Mouse (Mus musculus): ENCODE data around the gene Depdc5. TPM values are rescaled to one million over a fixed set of nuclear protein-coding genes. Genes with fewer than 3 reads are reported as not detected.
A peak's percentile ranks its signal among the peaks of the same experiment; 100 is the strongest.
"Not testable (repeated sequence)": the region's sequence is repeated elsewhere in the genome, so short reads cannot be mapped to it uniquely, and the experiment has no call there.

Depdc5 gene
- total RNA-seq, 2 experiments from 2014 or later = 12.1 to 12.3 TPM

DNA sequence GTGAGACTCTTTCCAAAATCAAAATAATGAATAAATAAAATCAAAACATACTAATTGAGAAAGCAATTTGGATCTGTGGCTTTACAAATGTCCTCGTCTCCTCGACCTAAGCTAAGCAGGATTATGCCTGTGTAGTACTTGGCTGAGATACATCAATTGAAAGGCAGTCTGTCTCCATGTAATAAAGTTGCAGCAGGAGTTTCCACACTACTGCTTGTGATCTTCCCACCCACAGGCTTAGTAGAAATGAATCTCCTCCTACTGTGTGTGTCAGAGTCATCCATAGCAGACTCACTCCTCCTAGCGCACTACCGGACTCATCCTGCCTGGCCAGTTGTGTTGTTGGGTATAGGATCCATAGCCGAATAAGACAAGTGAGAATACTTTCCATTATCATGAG, 8.8 kb downstream of the Depdc5 start:
- intact Hi-C loops (cut with DNase I) = no loop called here
- no peak for DNase-seq

DNA sequence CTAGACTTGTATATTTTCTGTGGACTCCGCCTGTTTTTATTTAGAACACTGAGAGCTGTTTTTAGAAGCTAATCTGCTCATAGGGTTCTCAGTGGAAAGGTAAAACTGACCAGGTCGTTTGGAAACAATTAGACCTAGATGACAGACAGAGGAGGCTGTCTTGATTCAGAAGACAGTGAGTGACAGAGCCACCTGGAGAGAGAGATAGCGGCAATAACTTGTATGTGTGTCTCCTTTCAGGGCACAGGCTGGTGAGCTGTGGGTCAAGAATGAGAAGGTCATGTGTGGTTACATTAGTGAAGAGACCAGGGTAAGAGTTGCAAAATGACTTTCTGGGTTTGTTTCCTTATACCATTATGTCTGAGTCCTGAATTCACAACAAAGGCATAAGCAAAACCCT, 23.2 kb downstream of the Depdc5 start:
- no peak for DNase-seq
- intact Hi-C loops (cut with DNase I) = no loop called here

DNA sequence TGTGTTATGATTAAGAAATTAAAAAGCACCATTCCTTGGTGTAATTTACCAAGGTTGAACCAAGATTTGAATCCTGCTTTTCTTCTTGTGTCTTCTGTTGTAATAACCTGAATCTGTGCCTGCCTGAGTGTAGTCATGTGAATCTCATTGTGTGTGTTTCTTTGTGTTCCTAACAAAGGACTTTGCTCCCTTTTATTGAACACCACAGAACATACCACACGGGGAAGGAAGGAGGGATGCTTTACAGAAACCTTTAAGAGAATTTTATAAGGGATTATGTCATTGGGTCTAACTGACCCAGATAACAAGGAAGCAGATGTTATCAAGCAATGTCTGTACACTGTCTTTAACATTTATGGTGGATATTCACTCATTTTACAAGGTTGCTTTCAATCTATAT, 44.0 kb downstream of the Depdc5 start:
- no peak for DNase-seq
- intact Hi-C loops (cut with DNase I) = no loop called here

DNA sequence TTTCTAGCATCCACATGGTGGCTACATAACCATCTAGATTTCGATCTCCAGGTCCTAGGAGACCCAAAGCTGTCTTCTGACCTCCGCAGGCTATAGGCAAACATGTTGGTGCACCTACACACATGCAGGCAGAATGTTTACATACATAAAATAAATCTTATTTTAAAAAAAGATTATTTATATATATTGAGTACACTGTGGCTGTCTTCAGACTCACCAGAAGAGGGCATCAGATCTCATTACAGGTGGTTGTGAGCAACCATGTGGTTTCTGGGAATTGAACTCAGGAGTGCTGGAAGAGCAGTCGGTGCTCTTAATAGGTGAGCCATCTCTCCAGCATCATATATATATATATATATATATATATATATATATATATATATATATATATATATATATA, 50.6 kb downstream of the Depdc5 start:
- intact Hi-C loops (cut with DNase I) = no loop called here

DNA sequence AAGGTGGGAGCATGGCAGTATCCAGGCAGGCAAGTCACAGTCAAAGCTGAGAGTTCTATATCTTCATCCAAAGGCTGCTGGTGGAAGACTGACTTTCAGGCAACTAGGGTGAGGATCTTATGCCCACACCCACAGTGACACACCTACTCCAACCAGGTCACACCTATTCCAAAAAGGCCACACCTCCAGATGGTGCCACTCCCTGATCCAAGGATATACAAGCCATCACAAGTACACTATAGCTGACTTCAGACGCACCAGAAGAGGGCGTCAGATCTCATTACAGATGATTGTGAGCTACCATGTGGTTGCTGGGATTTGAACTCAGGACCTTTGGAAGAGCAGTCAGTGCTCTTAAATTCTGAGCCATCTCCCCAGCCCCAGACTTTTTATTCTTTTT, 55.8 kb downstream of the Depdc5 start:
- not testable (repeated sequence) for DNase-seq
- intact Hi-C loops (cut with DNase I) = loop anchor here (5.0 kb wide), 1 partner anchor 113 kb away; no protein-coding TSS in a partner anchor

More for the DNA sequence above, 50.6 kb downstream of the Depdc5 start:
- no peak for DNase-seq

DNA sequence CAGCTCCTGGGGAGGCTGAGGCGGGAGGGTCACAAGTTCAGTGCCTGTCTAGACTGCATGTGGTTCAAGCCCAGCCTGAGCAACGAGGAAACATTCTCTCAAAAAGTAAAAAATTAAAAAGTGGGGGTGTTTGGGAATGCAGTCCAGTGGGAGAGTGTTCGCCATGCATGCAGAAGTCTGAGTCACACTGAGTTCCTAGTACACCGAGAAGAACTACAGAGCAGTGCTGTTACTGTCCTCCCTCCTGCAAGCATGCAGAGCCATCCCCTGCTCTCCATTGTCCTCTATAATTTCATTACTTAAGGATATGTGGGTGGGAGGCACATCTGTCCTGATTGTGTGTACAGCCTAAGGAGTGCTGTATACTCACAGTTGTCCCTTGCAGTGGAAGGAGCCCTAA, 59.4 kb downstream of the Depdc5 start:
- no peak for DNase-seq
- intact Hi-C loops (cut with DNase I) = loop anchor here (10.0 kb wide), 1 partner anchor 222 kb away; no protein-coding TSS in a partner anchor

DNA sequence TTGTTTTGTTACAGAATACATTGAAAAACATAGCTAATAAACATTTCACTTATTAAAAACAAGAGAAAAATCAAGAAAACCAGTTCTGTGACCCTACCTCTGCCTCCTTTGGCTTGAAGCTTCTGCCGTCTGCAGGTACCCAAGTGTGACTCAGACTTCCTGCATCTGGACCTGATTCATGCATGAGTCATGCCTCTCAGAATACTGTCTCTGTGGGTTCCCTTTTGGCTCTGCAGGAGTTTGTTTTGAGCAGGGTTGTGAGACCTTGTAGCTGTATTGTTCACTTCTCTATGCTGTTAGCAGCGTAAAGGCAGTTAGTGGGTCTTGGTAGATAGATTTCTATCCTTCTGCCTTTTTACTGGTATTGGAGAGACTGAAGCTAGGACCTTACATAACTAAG, 67.3 kb downstream of the Depdc5 start:
- no peak for DNase-seq
- intact Hi-C loops (cut with DNase I) = loop anchor here (5.0 kb wide), 1 partner anchor 102 kb away; no protein-coding TSS in a partner anchor

DNA sequence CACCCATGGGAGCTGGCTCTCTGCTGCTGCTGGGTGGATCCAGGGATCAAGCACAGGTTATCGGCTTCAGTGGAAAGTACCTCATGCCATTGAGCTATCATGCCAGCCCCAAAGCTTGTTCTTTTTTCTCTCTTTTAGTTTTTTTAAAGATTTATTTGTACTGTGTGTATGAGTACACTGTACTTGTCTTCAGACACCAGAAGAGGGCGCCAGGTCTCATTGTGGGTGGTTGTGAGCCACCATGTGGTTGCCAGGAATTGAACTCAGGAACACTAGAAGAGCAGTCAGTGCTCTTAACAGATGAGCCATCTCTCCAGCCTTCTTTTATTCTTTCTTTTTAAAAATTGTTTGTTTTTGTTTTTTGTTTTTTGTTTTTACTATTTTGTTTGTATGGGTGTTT, 71.2 kb downstream of the Depdc5 start:
- no peak for DNase-seq
- intact Hi-C loops (cut with DNase I) = loop anchor here (5.0 kb wide), 1 partner anchor 98 kb away; no protein-coding TSS in a partner anchor

DNA sequence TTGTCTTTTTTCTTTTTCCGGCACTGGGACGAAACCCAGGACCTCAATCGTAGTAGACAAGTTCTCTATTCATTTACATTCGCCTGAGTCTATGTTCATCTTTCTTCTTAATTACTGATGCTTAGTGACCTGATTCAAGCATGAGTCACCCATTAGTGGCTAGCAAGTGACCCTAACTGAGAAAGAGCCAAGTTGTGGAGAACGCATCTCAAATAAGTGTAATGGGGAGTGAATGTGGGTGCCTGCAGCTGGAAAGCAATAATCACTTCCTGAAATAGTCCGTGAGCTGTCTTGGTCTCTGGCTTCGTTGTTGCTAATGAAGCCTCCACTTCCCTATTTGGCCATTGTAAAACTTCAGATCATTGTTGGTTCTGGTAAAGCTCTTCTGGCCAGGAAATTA, 77.1 kb downstream of the Depdc5 start:
- intact Hi-C loops (cut with DNase I) = no loop called here
- no peak for DNase-seq

DNA sequence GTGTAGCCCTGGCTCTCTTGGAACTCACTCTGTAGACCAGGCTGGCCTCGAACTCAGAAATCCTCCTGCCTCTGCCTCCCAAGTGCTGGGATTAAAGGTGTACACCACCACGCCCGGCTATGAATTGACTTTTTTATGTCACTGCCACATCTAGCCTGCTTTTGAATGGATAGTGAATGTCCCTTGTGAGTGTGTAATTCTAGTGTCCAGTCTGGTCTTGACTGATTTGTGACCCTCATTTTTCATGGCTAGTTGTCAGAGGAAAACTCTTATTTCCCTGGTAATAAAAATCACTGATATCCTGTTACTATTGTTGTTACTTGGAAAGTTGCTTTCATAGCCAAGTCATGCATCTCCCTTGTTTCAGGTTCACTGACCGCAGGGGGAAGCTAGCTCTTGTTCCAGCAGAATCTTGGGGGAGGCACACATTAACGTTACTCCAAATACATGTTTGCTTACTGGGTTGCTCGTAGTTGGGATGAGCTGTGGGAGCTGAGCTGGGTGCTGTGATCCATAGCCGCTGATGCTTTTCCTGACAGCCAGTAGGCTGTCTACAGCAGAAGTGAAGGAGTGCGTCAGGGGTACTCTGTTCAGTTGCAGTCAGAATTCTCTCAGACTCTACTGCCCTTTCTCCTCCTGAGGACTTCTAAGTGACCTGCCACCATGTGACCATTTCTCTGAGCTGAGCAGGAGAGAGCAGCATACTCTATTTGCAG, 77.9 kb downstream of the Depdc5 start:
- intact Hi-C loops (cut with DNase I) = no loop called here

DNA sequence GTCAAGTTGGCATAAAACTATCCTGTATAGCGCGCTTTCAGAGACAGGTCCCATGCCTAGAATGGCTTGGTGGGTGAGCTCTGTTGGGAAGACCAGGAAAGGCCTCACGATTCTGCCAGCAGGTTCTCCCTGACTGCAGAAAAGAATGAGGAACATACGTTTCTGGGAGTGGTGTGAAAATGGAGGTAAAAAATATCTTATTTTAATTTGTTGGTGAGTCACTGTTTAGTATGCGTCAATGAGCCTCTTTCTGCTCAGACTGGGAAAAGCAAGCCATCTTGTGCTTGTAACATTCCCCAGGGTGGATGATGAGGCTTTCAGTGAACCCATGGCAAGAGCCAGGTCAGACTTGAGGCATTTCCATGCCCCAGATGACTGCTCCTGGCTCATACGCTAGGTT, 86.6 kb downstream of the Depdc5 start:
- no peak for DNase-seq
- intact Hi-C loops (cut with DNase I) = no loop called here

More for the DNA sequence above, 77.9 kb downstream of the Depdc5 start:
- no peak for DNase-seq

DNA sequence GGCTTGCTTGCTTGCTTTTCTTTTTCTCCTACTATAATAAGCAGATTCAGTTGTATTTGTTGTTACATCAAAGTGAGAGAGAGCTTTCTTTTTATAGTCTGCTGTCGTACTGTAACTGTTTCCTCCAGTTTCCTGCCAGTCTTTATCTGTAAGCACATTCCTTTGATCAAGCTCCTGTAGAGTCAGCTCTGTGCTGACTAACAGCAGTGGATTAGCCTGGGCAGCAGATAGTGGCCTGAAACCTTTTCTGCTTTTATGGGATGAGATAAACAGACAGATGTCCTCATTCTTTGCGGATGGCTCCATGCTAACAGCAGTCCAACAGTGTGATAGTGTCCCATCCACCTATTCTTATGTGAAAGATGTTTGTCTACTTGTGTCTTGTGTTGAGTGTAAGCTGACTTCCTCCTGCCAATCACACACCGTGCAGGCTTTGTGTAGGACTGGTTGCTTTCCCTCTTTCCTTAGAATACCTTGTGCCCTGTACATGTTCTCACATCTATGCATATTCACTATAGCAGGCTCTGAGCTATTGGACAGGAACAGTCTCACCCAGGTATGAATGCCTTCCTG, 87.3 kb downstream of the Depdc5 start:
- DNase-seq = no peak
- intact Hi-C loops (cut with DNase I) = no loop called here

DNA sequence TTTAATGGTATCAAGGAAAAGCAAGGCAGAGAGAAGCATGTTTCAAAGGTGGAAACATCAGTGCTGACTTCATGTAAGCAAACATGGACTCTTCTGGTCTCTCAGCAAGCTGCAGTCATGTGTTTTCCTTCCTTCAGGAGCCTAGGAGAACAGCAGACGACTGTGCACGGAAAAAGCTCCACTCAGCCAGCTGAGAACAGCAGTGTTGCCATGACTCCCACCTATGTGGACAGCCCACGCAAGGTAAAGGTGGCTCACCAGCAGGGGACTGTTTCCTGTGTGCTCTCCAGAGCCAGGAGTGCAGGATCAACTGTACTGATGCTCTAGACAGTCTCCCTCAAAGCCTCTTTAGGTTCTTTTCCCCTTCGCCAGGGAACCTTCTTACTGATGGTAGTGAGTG, 92.2 kb downstream of the Depdc5 start:
- intact Hi-C loops (cut with DNase I) = no loop called here
- no peak for DNase-seq

DNA sequence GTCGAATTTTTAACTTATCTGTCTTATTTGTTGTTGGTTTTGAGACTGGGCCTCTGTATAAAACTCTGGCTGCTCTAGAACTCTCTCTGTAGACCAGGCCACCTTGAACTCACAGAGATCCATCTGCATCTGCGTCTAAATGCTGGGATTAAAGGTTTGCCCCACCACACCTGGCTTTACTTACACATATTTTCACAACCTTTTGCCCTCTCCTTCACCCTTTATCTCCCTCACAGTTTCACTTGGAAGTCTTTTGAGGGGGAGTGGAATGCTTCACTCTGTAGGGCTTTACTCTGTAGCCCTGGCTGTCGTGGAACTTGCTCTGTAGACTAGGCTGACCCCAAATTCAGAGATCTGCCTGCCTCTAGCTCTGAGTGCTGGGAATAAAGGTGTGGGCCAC, 98.1 kb downstream of the Depdc5 start:
- intact Hi-C loops (cut with DNase I) = no loop called here
- no peak for DNase-seq

DNA sequence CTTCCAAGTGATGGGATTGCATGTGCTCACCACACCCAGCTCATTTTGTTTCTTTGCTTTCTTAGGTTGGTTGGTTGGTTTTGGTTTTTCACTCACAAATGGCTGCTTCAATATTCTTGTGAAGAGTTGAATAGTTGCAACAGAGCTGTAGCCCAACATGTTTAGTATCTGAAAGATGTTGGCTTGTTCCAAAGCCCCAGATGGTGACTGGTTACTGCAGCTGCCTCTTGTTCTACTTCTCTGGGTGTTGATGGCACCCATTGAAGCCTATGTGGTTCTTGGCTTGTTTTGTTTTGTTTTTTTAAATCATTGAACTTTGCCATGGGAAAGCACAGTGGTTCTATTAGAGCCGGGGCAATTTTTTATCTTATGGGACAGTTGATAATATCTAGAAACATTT, 99.1 kb downstream of the Depdc5 start:
- DNase-seq = no peak
- intact Hi-C loops (cut with DNase I) = no loop called here

DNA sequence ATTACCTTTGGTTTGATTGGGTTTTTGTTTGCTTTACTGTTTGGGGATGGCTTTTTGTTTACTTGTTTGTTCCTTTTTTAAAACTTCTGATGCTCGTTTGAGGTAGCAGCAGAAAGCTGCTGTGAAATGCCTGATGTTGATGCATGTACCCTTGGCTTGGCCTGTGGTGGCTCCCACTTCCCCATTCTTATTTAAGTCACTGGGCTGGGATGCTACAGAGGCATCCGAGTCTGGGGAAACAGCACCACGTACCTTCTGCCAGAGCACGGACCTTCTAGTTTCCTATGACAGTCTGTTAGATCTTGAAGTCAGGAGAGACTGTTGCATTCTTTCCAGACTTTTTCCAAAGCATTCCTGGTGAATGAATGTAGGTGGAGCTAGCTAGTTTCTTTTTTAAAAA, 113.0 kb downstream of the Depdc5 start:
- intact Hi-C loops (cut with DNase I) = no loop called here
- no peak for DNase-seq

DNA sequence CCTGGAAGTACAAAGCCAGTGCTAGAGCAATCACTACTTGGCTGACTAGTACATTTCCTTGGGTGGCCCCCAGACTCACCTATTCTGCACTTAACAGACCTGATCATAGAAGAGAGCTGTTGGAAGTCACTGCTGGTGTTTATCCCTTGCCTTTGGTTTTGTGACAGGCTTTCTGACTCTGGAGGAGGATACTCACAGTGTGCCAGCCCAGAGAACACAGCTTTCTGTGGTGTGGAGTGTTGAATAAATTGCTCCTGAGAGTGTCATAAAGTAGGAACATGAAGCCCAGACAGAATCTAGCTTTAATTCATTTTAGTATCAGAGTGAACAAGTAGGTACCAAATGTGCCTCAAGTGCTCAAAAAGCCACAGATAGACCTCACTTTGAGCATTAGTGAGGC, 113.7 kb downstream of the Depdc5 start:
- intact Hi-C loops (cut with DNase I) = no loop called here
- DNase-seq = no peak

DNA sequence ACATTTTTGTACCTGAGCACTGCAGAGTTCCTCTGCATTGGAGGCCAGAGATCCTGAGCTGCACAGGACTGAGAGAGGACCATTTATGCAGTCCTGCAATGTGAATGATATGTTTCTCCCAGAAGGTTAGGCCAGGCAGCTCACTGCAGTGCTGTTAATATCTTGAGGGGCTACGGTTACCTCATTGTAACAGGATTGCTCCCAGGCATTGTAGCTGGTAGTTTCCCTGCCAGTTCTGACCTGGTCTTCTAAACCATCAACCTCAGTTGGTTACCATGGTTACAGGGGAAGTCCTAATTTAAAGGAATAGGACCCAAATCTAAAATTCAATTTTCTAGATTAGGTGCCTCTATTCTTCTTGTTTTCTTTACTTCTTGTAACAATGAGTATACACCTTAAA, 121.9 kb downstream of the Depdc5 start:
- no peak for DNase-seq
- intact Hi-C loops (cut with DNase I) = no loop called here

DNA sequence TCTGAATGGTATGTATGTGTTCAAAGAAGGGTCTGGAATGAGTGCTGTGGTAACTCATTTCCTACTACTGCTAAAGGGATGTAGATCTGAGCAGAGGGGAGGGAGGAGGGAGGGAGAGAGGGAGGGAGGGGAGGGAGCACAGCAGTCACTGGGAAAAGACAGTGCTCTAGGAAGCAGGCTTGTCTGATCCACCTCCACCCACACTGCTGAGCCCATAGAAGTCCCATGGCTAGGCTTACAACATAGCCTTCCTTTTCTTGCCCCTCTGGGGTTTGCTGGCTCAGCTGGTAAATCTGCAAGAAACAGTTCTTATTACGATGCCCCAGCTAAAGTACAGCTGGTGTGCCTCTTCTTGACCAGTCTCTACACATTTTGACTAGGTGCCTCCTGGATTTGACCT, 124.4 kb downstream of the Depdc5 start:
- intact Hi-C loops (cut with DNase I) = no loop called here
- no peak for DNase-seq

DNA sequence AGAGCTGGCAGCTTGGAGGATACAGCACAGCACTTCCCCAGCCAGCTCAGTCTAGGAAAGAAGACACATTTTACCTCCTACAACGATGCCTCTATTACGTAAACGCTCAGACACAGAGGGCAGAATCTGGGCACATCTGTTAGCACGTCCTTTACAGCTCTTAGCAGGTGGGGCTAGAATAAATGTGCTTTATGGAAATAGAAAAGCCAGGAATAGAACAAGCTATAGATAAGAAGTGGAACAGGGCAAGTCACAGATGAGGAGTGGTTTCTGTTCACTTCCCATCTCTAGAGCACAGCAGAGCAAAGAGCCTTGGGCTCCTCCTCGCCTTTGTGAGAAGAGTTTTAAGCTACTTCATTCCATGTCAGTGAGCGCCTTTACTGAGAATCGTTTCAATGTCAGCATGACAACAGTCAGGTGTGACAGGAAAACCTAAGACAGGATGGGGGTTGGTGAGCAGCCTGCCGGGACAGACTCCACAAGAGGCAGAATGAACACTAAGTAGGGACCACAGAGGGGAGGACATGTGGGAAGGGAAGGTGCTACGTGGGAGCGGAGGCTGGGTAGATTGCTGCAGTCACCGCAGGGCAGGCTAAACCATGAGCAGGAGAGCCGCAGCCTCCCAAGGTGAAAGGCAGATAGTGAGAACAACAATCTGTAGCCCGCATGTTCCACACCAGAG, 126.6 kb downstream of the Depdc5 start:
- intact Hi-C loops (cut with DNase I) = loop anchor here (5.0 kb wide), 1 partner anchor 42 kb away; no protein-coding TSS in a partner anchor
- no peak for DNase-seq

DNA sequence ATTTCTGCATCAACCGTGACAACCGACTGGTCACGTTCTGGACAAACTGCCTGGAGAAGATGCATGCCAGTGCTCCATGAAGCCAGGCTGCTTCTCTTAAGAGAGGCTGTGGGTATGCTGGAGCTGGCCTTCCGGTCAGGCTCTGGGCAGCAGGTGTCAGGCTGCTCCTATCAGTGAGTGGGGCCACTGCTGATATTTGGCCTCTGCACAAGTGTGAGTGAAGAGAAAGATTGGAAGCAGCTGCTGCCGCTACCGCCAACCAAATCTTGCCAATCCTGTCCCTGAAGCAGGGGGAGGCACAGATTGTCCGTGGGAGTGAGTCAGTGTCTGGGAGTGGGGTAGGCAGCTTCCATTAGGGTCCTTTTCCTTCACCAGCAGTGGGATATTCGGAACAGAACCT, 127.7 kb downstream of the Depdc5 start:
- intact Hi-C loops (cut with DNase I) = loop anchor here (5.0 kb wide), 1 partner anchor 41 kb away; no protein-coding TSS in a partner anchor
- DNase-seq = peak in 1 of 2 experiments; percentile 27

DNA sequence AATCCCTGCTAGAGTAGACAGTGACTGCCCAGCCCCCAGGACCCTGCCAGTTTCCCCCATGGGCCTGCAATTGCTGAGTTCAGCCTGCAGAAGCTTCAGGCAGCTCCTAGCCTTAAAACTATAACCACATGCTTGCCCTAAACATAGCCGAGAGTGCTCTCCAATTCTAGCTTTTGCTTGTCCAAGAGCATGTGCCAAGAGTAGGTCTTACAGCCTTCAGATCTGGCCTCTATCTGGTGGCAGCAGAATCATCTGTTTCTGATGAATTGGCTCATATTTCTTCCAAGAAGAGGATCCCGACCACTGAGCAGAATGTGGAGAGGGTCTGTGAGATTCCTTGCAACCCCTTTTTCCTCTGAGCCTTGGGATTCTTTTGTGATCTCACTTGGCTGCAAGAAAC, 131.0 kb downstream of the Depdc5 start:
- no peak for DNase-seq
- intact Hi-C loops (cut with DNase I) = loop anchor here (5.0 kb wide), 1 partner anchor 38 kb away; no protein-coding TSS in a partner anchor

Data from gastrocnemius, postnatal 36 days (tissue).